Mouse (Mus musculus): ENCODE data around the gene Pik3r4.
"Not testable (repeated sequence)": the region's sequence is repeated elsewhere in the genome, so short reads cannot be mapped to it uniquely, and the experiment has no call there.

Gene Pik3r4

GRCm38 (mm10) chr9:105642460-105643371, at the start of gene Pik3r4:
Gene Pik3r4 (plus strand): TSS chr9:105642978.
- peak; percentile 96 for DNase-seq (ENCODE audit: extremely low spot score, low read depth, low spot score)

GRCm38 (mm10) chr9:105598906-105599305, 43.9 kb upstream of the Pik3r4 start:
- no peak for DNase-seq (ENCODE audit: extremely low spot score, low read depth, low spot score)

- DNase-seq (ENCODE audit: extremely low spot score, low read depth, low spot score), result no peak
Measured at GRCm38 (mm10) chr9:105611980-105612771, 30.6 kb upstream of the Pik3r4 start.

GRCm38 (mm10) chr9:105612919-105613318, 29.9 kb upstream of the Pik3r4 start:
- no peak for DNase-seq (ENCODE audit: extremely low spot score, low read depth, low spot score)

GRCm38 (mm10) chr9:105615952-105616351, 26.8 kb upstream of the Pik3r4 start:
- DNase-seq (ENCODE audit: extremely low spot score, low read depth, low spot score), result no peak

- peak; percentile 26 for DNase-seq (ENCODE audit: extremely low spot score, low read depth, low spot score)
Measured at GRCm38 (mm10) chr9:105617274-105617673, 25.5 kb upstream of the Pik3r4 start.

- DNase-seq (ENCODE audit: extremely low spot score, low read depth, low spot score), result no peak
Measured at GRCm38 (mm10) chr9:105633961-105634360, 8.8 kb upstream of the Pik3r4 start.

GRCm38 (mm10) chr9:105641377-105641776, 1.4 kb upstream of the Pik3r4 start:
- DNase-seq (ENCODE audit: extremely low spot score, low read depth, low spot score), result not testable (repeated sequence)

GRCm38 (mm10) chr9:105656189-105656588, 13.4 kb downstream of the Pik3r4 start:
- DNase-seq (ENCODE audit: extremely low spot score, low read depth, low spot score), result no peak

GRCm38 (mm10) chr9:105658216-105658615, 15.4 kb downstream of the Pik3r4 start:
- DNase-seq (ENCODE audit: extremely low spot score, low read depth, low spot score), result no peak

- DNase-seq (ENCODE audit: extremely low spot score, low read depth, low spot score), result no peak
Measured at GRCm38 (mm10) chr9:105659877-105660276, 17.1 kb downstream of the Pik3r4 start.

GRCm38 (mm10) chr9:105665269-105665668, 22.5 kb downstream of the Pik3r4 start:
- no peak for DNase-seq (ENCODE audit: extremely low spot score, low read depth, low spot score)

- DNase-seq (ENCODE audit: extremely low spot score, low read depth, low spot score), result no peak
Measured at GRCm38 (mm10) chr9:105670916-105671315, 28.1 kb downstream of the Pik3r4 start.

- no peak for DNase-seq (ENCODE audit: extremely low spot score, low read depth, low spot score)
Measured at GRCm38 (mm10) chr9:105672032-105672431, 29.3 kb downstream of the Pik3r4 start.

- no peak for DNase-seq (ENCODE audit: extremely low spot score, low read depth, low spot score)
Measured at GRCm38 (mm10) chr9:105675941-105676340, 33.2 kb downstream of the Pik3r4 start.

GRCm38 (mm10) chr9:105681386-105681785, 38.6 kb downstream of the Pik3r4 start:
- DNase-seq (ENCODE audit: extremely low spot score, low read depth, low spot score), result no peak

- no peak for DNase-seq (ENCODE audit: extremely low spot score, low read depth, low spot score)
Measured at GRCm38 (mm10) chr9:105684549-105685165, 41.9 kb downstream of the Pik3r4 start.

- DNase-seq (ENCODE audit: extremely low spot score, low read depth, low spot score), result no peak
Measured at GRCm38 (mm10) chr9:105689485-105689884, 46.7 kb downstream of the Pik3r4 start.

GRCm38 (mm10) chr9:105692472-105692871, 49.7 kb downstream of the Pik3r4 start:
- no peak for DNase-seq (ENCODE audit: extremely low spot score, low read depth, low spot score)

GRCm38 (mm10) chr9:105693056-105693455, 50.3 kb downstream of the Pik3r4 start:
- no peak for DNase-seq (ENCODE audit: extremely low spot score, low read depth, low spot score)

GRCm38 (mm10) chr9:105693854-105694253, 51.1 kb downstream of the Pik3r4 start:
- DNase-seq (ENCODE audit: extremely low spot score, low read depth, low spot score), result peak; percentile 46
